Mouse (Mus musculus) myocyte (in vitro differentiated cells): ENCODE data around the gene Olfr1200.

Source experiments
- CEBPB ChIP-seq: IDR thresholded peaks from 2 replicates; pipeline ENCODE4 v1.6.1; 2011; ENCODE audit warnings: mild to moderate bottlenecking, moderate library complexity; ENCODE audit not compliant: poor library complexity, insufficient read depth, severe bottlenecking
- REST ChIP-seq: IDR thresholded peaks from one replicate; pipeline ENCODE4 v1.6.1; 2011; ENCODE audit warnings: mild to moderate bottlenecking, control low read depth, moderate library complexity; ENCODE audit not compliant: insufficient read depth, insufficient read length

GRCm38 (mm10) chr2:88770388-88770787 is at the start of gene Olfr1200:
- TF ChIP-seq REST, result no peak
- no peak for TF ChIP-seq CEBPB
